Comparison of ENCODE assay signal across 8 mouse cellular contexts in genomic region chr2:30795271-30795888, GRCm38 (mm10). TPM values are rescaled to one million over a fixed set of nuclear protein-coding genes. Genes with fewer than 3 reads are reported as not detected.
A peak's percentile ranks its signal among the peaks of the same experiment; 100 is the strongest.
DNase-seq lines count a peak whose midpoint lies in the region; ATAC-seq lines count a peak whose summit lies in the region.

No protein-coding gene starts in this region.

- intact Hi-C loops in heart, postnatal 36 days (cut with DNase I): loop anchor here (2.0 kb wide), 4 partner anchors 83 to 359 kb away; no protein-coding TSS in a partner anchor

- H3K4me2 ChIP-seq in heart, embryonic 14.5 days (ENCODE audit: low read length): peak overlapping the region; percentile 68
- H3K4me2 ChIP-seq in embryonic facial prominence, embryonic 11.5 days (ENCODE audit: low read depth, low read length): peak overlapping the region; percentile 0; the same call in 1 of the 2 replicates
- peak overlapping the region; percentile 71 for H3K4me2 ChIP-seq in hindbrain, embryonic 14.5 days (replicated peaks)
- H3K4me2 ChIP-seq in midbrain, embryonic 13.5 days (replicated peaks): peak overlapping the region; percentile 57; the same call in 1 of the 2 replicates

- ATAC-seq in heart, embryonic 14.5 days (ENCODE audit: insufficient number of reproducible peaks, insufficient read depth, low FRiP score, low read depth): no peak
- ATAC-seq in embryonic facial prominence, embryonic 11.5 days (replicated peaks; ENCODE audit: insufficient number of reproducible peaks, low FRiP score, low TSS enrichment, low read depth): no peak
- ATAC-seq in hindbrain, embryonic 14.5 days (ENCODE audit: low FRiP score): no peak
- no peak; the same call in 1 of the 2 replicates for ATAC-seq in midbrain, embryonic 13.5 days

- WGBS in heart, embryonic 14.5 days: 81% methylated on average over 7 of the region's 7 CpGs
- WGBS in embryonic facial prominence, embryonic 11.5 days: 60% methylated on average over 7 of the region's 7 CpGs
- WGBS in hindbrain, embryonic 14.5 days: 56% methylated on average over 7 of the region's 7 CpGs
- WGBS in midbrain, embryonic 13.5 days: 56% methylated on average over 7 of the region's 7 CpGs

- peak overlapping the region in 1 of 2 experiments; percentile 40; a peak in 1 of 4 replicates for H3K4me3 ChIP-seq in heart, embryonic 14.5 days (ENCODE audit: control insufficient read depth in 1 of 2, insufficient read depth in 1 of 2, low read depth in 1 of 2, low read length in 2 of 2)
- H3K4me3 ChIP-seq in embryonic facial prominence, embryonic 11.5 days (ENCODE audit: low read depth, low read length): no peak overlapping the region
- no peak overlapping the region for H3K4me3 ChIP-seq in hindbrain, embryonic 14.5 days (replicated peaks; ENCODE audit: low read length)
- H3K4me3 ChIP-seq in midbrain, embryonic 13.5 days (replicated peaks): no peak overlapping the region

- peaks cover 18% of the 10 kb centered on the region for H3K27me3 ChIP-seq in heart, embryonic 14.5 days (ENCODE audit: control insufficient read depth, insufficient read depth, low read length)
- H3K27me3 ChIP-seq in embryonic facial prominence, embryonic 11.5 days (ENCODE audit: control insufficient read depth, insufficient read depth, low read length): no peaks in the 10 kb centered on the region
- no peaks in the 10 kb centered on the region for H3K27me3 ChIP-seq in hindbrain, embryonic 14.5 days (ENCODE audit: control insufficient read depth, insufficient read depth, low read length)
- peaks cover 15% of the 10 kb centered on the region for H3K27me3 ChIP-seq in midbrain, embryonic 13.5 days

- H3K36me3 ChIP-seq in heart, embryonic 14.5 days (ENCODE audit: control insufficient read depth, insufficient read depth, low read length): no peaks in the 10 kb centered on the region
- no peaks in the 10 kb centered on the region for H3K36me3 ChIP-seq in embryonic facial prominence, embryonic 11.5 days (replicated peaks; ENCODE audit: control insufficient read depth, insufficient read depth, low read depth, low read length)
- H3K36me3 ChIP-seq in hindbrain, embryonic 14.5 days (replicated peaks; ENCODE audit: control insufficient read depth, insufficient read depth): no peaks in the 10 kb centered on the region
- no peaks in the 10 kb centered on the region for H3K36me3 ChIP-seq in midbrain, embryonic 13.5 days

- peaks cover 12% of the 10 kb centered on the region in 2 experiments for H3K4me1 ChIP-seq in heart, embryonic 14.5 days (ENCODE audit: control insufficient read depth in 2 of 2, insufficient read depth in 2 of 2, low read length in 2 of 2)
- H3K4me1 ChIP-seq in embryonic facial prominence, embryonic 11.5 days (ENCODE audit: control insufficient read depth, insufficient read depth, low read length): peaks cover 8% of the 10 kb centered on the region
- peaks cover 24% of the 10 kb centered on the region for H3K4me1 ChIP-seq in hindbrain, embryonic 14.5 days (replicated peaks; ENCODE audit: control insufficient read depth, insufficient read depth, low read length)
- peaks cover 41% of the 10 kb centered on the region for H3K4me1 ChIP-seq in midbrain, embryonic 13.5 days (replicated peaks)

- no peak for DNase-seq in heart, postnatal 36 days
- no peak for DNase-seq in embryonic facial prominence, embryonic 11.5 days (ENCODE audit: low spot score)
- DNase-seq in hindbrain, embryonic 14.5 days (ENCODE audit: low spot score): no peak
- no peak for DNase-seq in urinary bladder, adult 2 months (ENCODE audit: low spot score)
- no peak for DNase-seq in natural killer cell, adult 2 months (ENCODE audit: low spot score in 2 of 2)
- no peak for DNase-seq in layer of hippocampus, postnatal 36 days

- H3K27ac ChIP-seq in heart, embryonic 14.5 days (replicated peaks in 1 of 2; ENCODE audit: control insufficient read depth in 1 of 2, insufficient read depth in 1 of 2, low read depth in 2 of 2, low read length in 2 of 2): no peak overlapping the region
- H3K27ac ChIP-seq in embryonic facial prominence, embryonic 11.5 days (replicated peaks; ENCODE audit: low read depth, low read length): no peak overlapping the region
- H3K27ac ChIP-seq in hindbrain, embryonic 14.5 days: peak overlapping the region; percentile 51; the same call in 1 of the 2 replicates
- peak overlapping the region; percentile 77 for H3K27ac ChIP-seq in midbrain, embryonic 13.5 days

- H3K9ac ChIP-seq in heart, embryonic 14.5 days (ENCODE audit: low read length): 0 out of 2 replicates have a peak overlapping the region, but pooled peaks have one; percentile 0
- H3K9ac ChIP-seq in embryonic facial prominence, embryonic 11.5 days (replicated peaks; ENCODE audit: low read length): peak overlapping the region; percentile 0; the same call in 1 of the 2 replicates
- H3K9ac ChIP-seq in hindbrain, embryonic 14.5 days: no peak overlapping the region
- H3K9ac ChIP-seq in midbrain, embryonic 13.5 days (replicated peaks): peak overlapping the region; percentile 28; the same call in 1 of the 2 replicates

- no peaks in the 10 kb centered on the region for H3K9me3 ChIP-seq in heart, embryonic 14.5 days (ENCODE audit: control insufficient read depth, low read length)
- H3K9me3 ChIP-seq in embryonic facial prominence, embryonic 11.5 days (replicated peaks; ENCODE audit: control insufficient read depth, low read length): no peaks in the 10 kb centered on the region
- H3K9me3 ChIP-seq in hindbrain, embryonic 14.5 days (ENCODE audit: control insufficient read depth, low read length): no peaks in the 10 kb centered on the region
- no peaks in the 10 kb centered on the region; the same call in 1 of the 2 replicates for H3K9me3 ChIP-seq in midbrain, embryonic 13.5 days

RNA-seq across cellular contexts. Expression of gene 1700001O22Rik, which starts 8.1 kb away (rescaled TPM):
- 1.8 and 2.1 TPM in 2 replicates for polyA plus RNA-seq in heart, embryonic 14.5 days (2014; fragmentation: Nextera tagmentation; extraction: Ambion mirVana)
- under 1 TPM; 0.67 to 0.76 TPM for total RNA-seq in heart, postnatal 36 days (2021)
- polyA plus RNA-seq in embryonic facial prominence, embryonic 11.5 days (2014; fragmentation: Nextera tagmentation; extraction: Ambion mirVana): 1.8 and 3.6 TPM in 2 replicates
- 0.87 and 2.1 TPM in 2 replicates for polyA plus RNA-seq in hindbrain, embryonic 14.5 days (2014; fragmentation: Nextera tagmentation; extraction: Ambion mirVana)
- 1.1 and 1.3 TPM in 2 replicates for polyA plus RNA-seq in midbrain, embryonic 13.5 days (2015; fragmentation: Nextera tagmentation; extraction: Ambion mirVana)
- polyA plus RNA-seq in urinary bladder, adult 2 months (2012; rRNA removed): 1.5 TPM in 2 replicates
- total RNA-seq in layer of hippocampus, postnatal 36 days (2021): 1 to 10 TPM; 4.8 to 5.6 TPM

RNA-seq across cellular contexts. Expression of gene Ntmt1, which starts 12.2 kb away (rescaled TPM):
- polyA plus RNA-seq in heart, embryonic 14.5 days (2014; fragmentation: Nextera tagmentation; extraction: Ambion mirVana): 84.2 and 84.9 TPM in 2 replicates
- 10 to 100 TPM; 23.4 to 27.8 TPM for total RNA-seq in heart, postnatal 36 days (2021)
- 98.9 and 101 TPM in 2 replicates for polyA plus RNA-seq in embryonic facial prominence, embryonic 11.5 days (2014; fragmentation: Nextera tagmentation; extraction: Ambion mirVana)
- 102 and 103 TPM in 2 replicates for polyA plus RNA-seq in hindbrain, embryonic 14.5 days (2014; fragmentation: Nextera tagmentation; extraction: Ambion mirVana)
- polyA plus RNA-seq in midbrain, embryonic 13.5 days (2015; fragmentation: Nextera tagmentation; extraction: Ambion mirVana): 121 and 123 TPM in 2 replicates
- polyA plus RNA-seq in urinary bladder, adult 2 months (2012; rRNA removed): 32.8 and 44.1 TPM in 2 replicates
- 10 to 100 TPM; 31.3 to 37.4 TPM for total RNA-seq in layer of hippocampus, postnatal 36 days (2021)

RNA-seq across cellular contexts. Expression of gene Asb6, which starts 34.8 kb away (rescaled TPM):
- 16.7 and 17.8 TPM in 2 replicates for polyA plus RNA-seq in heart, embryonic 14.5 days (2014; fragmentation: Nextera tagmentation; extraction: Ambion mirVana)
- 1 to 10 TPM; 7.3 to 8.1 TPM for total RNA-seq in heart, postnatal 36 days (2021)
- 27.6 and 35.7 TPM in 2 replicates for polyA plus RNA-seq in embryonic facial prominence, embryonic 11.5 days (2014; fragmentation: Nextera tagmentation; extraction: Ambion mirVana)
- 37.6 and 39.3 TPM in 2 replicates for polyA plus RNA-seq in hindbrain, embryonic 14.5 days (2014; fragmentation: Nextera tagmentation; extraction: Ambion mirVana)
- polyA plus RNA-seq in midbrain, embryonic 13.5 days (2015; fragmentation: Nextera tagmentation; extraction: Ambion mirVana): 41.7 and 43.0 TPM in 2 replicates
- 26.0 and 27.0 TPM in 2 replicates for polyA plus RNA-seq in urinary bladder, adult 2 months (2012; rRNA removed)
- total RNA-seq in layer of hippocampus, postnatal 36 days (2021): 10 to 100 TPM; 38.4 to 40.6 TPM

RNA-seq across cellular contexts. Expression of gene Prrx2, which starts 39.4 kb away (rescaled TPM):
- 33.2 and 47.0 TPM in 2 replicates for polyA plus RNA-seq in heart, embryonic 14.5 days (2014; fragmentation: Nextera tagmentation; extraction: Ambion mirVana)
- 1 to 10 TPM in 1 of 2 experiments, under 1 TPM in 1; 0.41 to 1.1 TPM for total RNA-seq in heart, postnatal 36 days (2021)
- polyA plus RNA-seq in embryonic facial prominence, embryonic 11.5 days (2014; fragmentation: Nextera tagmentation; extraction: Ambion mirVana): 106 and 109 TPM in 2 replicates
- polyA plus RNA-seq in hindbrain, embryonic 14.5 days (2014; fragmentation: Nextera tagmentation; extraction: Ambion mirVana): 3.7 and 3.9 TPM in 2 replicates
- polyA plus RNA-seq in midbrain, embryonic 13.5 days (2015; fragmentation: Nextera tagmentation; extraction: Ambion mirVana): 2.0 and 2.8 TPM in 2 replicates
- 16.4 and 21.9 TPM in 2 replicates for polyA plus RNA-seq in urinary bladder, adult 2 months (2012; rRNA removed)
- 1 to 10 TPM in 1 of 2 experiments, under 1 TPM in 1; 0.92 to 2.1 TPM for total RNA-seq in layer of hippocampus, postnatal 36 days (2021)

Comparison
In these comparisons a context has a peak if more than half of its experiments do, and no peak if none do; other contexts are left out.
1. H3K27ac ChIP-seq: peak in hindbrain, embryonic 14.5 days (single experiment) and midbrain, embryonic 13.5 days (single experiment); none in heart, embryonic 14.5 days (0 of 2) and embryonic facial prominence, embryonic 11.5 days (single experiment).
2. H3K4me2 ChIP-seq: peak in every context shown above with its lines; median percentile 71 in hindbrain, embryonic 14.5 days; 68 in heart, embryonic 14.5 days; 57 in midbrain, embryonic 13.5 days; 0 in embryonic facial prominence, embryonic 11.5 days.